Mouse (Mus musculus) limb, embryonic 13.5 days (tissue): ENCODE results near the gene Rbm34. TPM values are rescaled to one million over a fixed set of nuclear protein-coding genes. Genes with fewer than 3 reads are reported as not detected.

ENCODE experiments used
- ATAC-seq: fragments of 200-750 bp; cut with Nextera tagmentation; 2 replicates; pipeline ENCODE4 v1.8.0; 2017; ENCODE audit warnings: low read depth, moderate number of reproducible peaks, moderate TSS enrichment; ENCODE audit not compliant: low FRiP score
- H3K27ac ChIP-seq: fragments of 300-500 bp; sonication (generic); 2 replicates; pipeline ENCODE4 v1.5.1; 2015; ENCODE audit warnings: inconsistent platforms, mild to moderate bottlenecking, moderate library complexity
- H3K27me3 ChIP-seq: fragments of 300-500 bp; sonication (generic); 2 replicates; pipeline ENCODE4 v1.6.1; 2015; ENCODE audit warnings: mild to moderate bottlenecking, inconsistent platforms
- H3K36me3 ChIP-seq: fragments of 300-500 bp; sonication (generic); 2 replicates; pipeline ENCODE4 v1.6.1; 2015; ENCODE audit warnings: inconsistent platforms, mild to moderate bottlenecking, moderate library complexity
- H3K4me1 ChIP-seq: fragments of 300-500 bp; sonication (generic); 2 replicates; pipeline ENCODE4 v1.6.1; 2015; ENCODE audit warnings: inconsistent platforms
- H3K4me2 ChIP-seq: fragments of 300-500 bp; sonication (generic); replicated peaks from 2 replicates; pipeline ENCODE4 v1.6.1; 2015; ENCODE audit warnings: inconsistent platforms, mild to moderate bottlenecking, moderate library complexity
- H3K4me3 ChIP-seq: fragments of 300-500 bp; sonication (generic); 2 replicates; pipeline ENCODE4 v1.5.1; 2015; ENCODE audit warnings: moderate library complexity, mild to moderate bottlenecking, inconsistent platforms
- H3K9ac ChIP-seq: fragments of 300-500 bp; sonication (generic); 2 replicates; pipeline ENCODE4 v1.6.1; 2015; ENCODE audit warnings: mild to moderate bottlenecking, inconsistent platforms
- H3K9me3 ChIP-seq: fragments of 300-500 bp; sonication (generic); 2 replicates; pipeline ENCODE4 v1.6.1; 2016; ENCODE audit warnings: inconsistent platforms
- WGBS: fragments of 180-500 bp; shearing (Covaris S2); methylation state at CpG from one replicate; pipeline ENCODE4 v1.1.7; 2015; 5-methylcytosine and 5-hydroxymethylcytosine counted together
- polyA plus RNA-seq: library from polyadenylated mRNA; unstranded; fragments of >200 nt; fragmentation: Nextera tagmentation; extraction: Ambion mirVana; gene quantifications from 2 replicates; pipeline ENCODE4 v1.2.1, GENCODE M21; 2015

The Rbm34 gene
- polyA plus RNA-seq, 1 experiment from 2014 or later = 26.6 TPM

- H3K9me3 ChIP-seq = no peaks in the 10 kb centered on the region
- no peak overlapping the region for H3K27ac ChIP-seq
- H3K36me3 ChIP-seq = peaks cover 59% of the 10 kb centered on the region
- no peaks in the 10 kb centered on the region; the same call in 1 of the 2 replicates for H3K4me1 ChIP-seq
- H3K27me3 ChIP-seq = no peaks in the 10 kb centered on the region
- no peak overlapping the region for H3K4me2 ChIP-seq
- no peak overlapping the region for H3K9ac ChIP-seq
- no peak overlapping the region for H3K4me3 ChIP-seq
- no peak for ATAC-seq
Observed at GRCm38 (mm10) chr8:126928028-126928427, 42.8 kb downstream of the Rbm34 start.

GRCm38 (mm10) chr8:126927058-126927457 lies 43.8 kb downstream of the Rbm34 start:
- 44% methylated on average over 1 of the region's 1 CpGs for WGBS
- Histone ChIP-seq H3K9me3 (no peaks in the 10 kb centered on the region), H3K27ac (no peak overlapping the region), H3K27me3 (no peaks in the 10 kb centered on the region), H3K4me3 (no peak overlapping the region), H3K9ac (no peak overlapping the region), H3K4me2 (no peak overlapping the region), H3K36me3 (peaks cover 55% of the 10 kb centered on the region), H3K4me1 (no peaks in the 10 kb centered on the region; the same call in 1 of the 2 replicates)
- ATAC-seq = no peak

GRCm38 (mm10) chr8:126922981-126923380 lies 47.9 kb downstream of the Rbm34 start:
- Histone ChIP-seq H3K27me3 (no peaks in the 10 kb centered on the region), H3K4me3 (no peak overlapping the region), H3K9me3 (no peaks in the 10 kb centered on the region), H3K4me2 (no peak overlapping the region), H3K36me3 (peaks cover 25% of the 10 kb centered on the region), H3K9ac (no peak overlapping the region), H3K4me1 (peaks cover 4% of the 10 kb centered on the region; the same call in 1 of the 2 replicates), H3K27ac (no peak overlapping the region)
- 92% methylated on average over 7 of the region's 7 CpGs for WGBS
- ATAC-seq = no peak

- Histone ChIP-seq H3K27me3 (no peaks in the 10 kb centered on the region), H3K4me3 (no peak overlapping the region), H3K27ac (no peak overlapping the region), H3K4me2 (no peak overlapping the region), H3K36me3 (peaks cover 16% of the 10 kb centered on the region), H3K9me3 (no peaks in the 10 kb centered on the region), H3K4me1 (peaks cover 14% of the 10 kb centered on the region; the same call in 1 of the 2 replicates), H3K9ac (no peak overlapping the region)
- 87% methylated on average over 3 of the region's 3 CpGs for WGBS
- ATAC-seq = no peak
Observed at GRCm38 (mm10) chr8:126921432-126921831, 49.4 kb downstream of the Rbm34 start.

GRCm38 (mm10) chr8:126920845-126921244 lies 50.0 kb downstream of the Rbm34 start:
- Histone ChIP-seq H3K9me3 (no peaks in the 10 kb centered on the region), H3K27ac (peak overlapping the region; percentile 6; the same call in 1 of the 2 replicates), H3K27me3 (no peaks in the 10 kb centered on the region), H3K36me3 (peaks cover 12% of the 10 kb centered on the region), H3K9ac (no peak overlapping the region), H3K4me3 (no peak overlapping the region), H3K4me2 (no peak overlapping the region; the same call in 1 of the 2 replicates), H3K4me1 (peaks cover 14% of the 10 kb centered on the region; the same call in 1 of the 2 replicates)
- ATAC-seq = peak; percentile 81
- WGBS = 22% methylated on average over 3 of the region's 3 CpGs

- Histone ChIP-seq H3K9ac (no peak overlapping the region), H3K9me3 (no peaks in the 10 kb centered on the region), H3K27me3 (no peaks in the 10 kb centered on the region), H3K27ac (peak overlapping the region; percentile 6; the same call in 1 of the 2 replicates), H3K36me3 (peaks cover 9% of the 10 kb centered on the region; the same call in 1 of the 2 replicates), H3K4me2 (no peak overlapping the region), H3K4me1 (peaks cover 14% of the 10 kb centered on the region; the same call in 1 of the 2 replicates), H3K4me3 (no peak overlapping the region)
- ATAC-seq = no peak
- WGBS = 89% methylated on average over 6 of the region's 6 CpGs
Observed at GRCm38 (mm10) chr8:126920386-126920785, 50.5 kb downstream of the Rbm34 start.

- Histone ChIP-seq H3K4me3 (no peak overlapping the region), H3K4me2 (no peak overlapping the region), H3K4me1 (peaks cover 15% of the 10 kb centered on the region; the same call in 1 of the 2 replicates), H3K27ac (no peak overlapping the region; the same call in 1 of the 2 replicates), H3K9ac (no peak overlapping the region), H3K27me3 (no peaks in the 10 kb centered on the region), H3K9me3 (no peaks in the 10 kb centered on the region), H3K36me3 (peaks cover 7% of the 10 kb centered on the region; the same call in 1 of the 2 replicates)
- WGBS = 86% methylated on average over 5 of the region's 5 CpGs
- no peak for ATAC-seq
Observed at GRCm38 (mm10) chr8:126919703-126920102, 51.2 kb downstream of the Rbm34 start.

- WGBS = 36% methylated on average over 2 of the region's 2 CpGs
- peaks cover 20% of the 10 kb centered on the region; the same call in 1 of the 2 replicates for H3K4me1 ChIP-seq
- ATAC-seq = no peak
Observed at GRCm38 (mm10) chr8:126919255-126919654, 51.6 kb downstream of the Rbm34 start.

GRCm38 (mm10) chr8:126918356-126918755 lies 52.5 kb downstream of the Rbm34 start:
- Histone ChIP-seq H3K27me3 (no peaks in the 10 kb centered on the region), H3K27ac (no peak overlapping the region; the same call in 1 of the 2 replicates), H3K36me3 (peaks cover 7% of the 10 kb centered on the region; the same call in 1 of the 2 replicates), H3K9me3 (no peaks in the 10 kb centered on the region), H3K4me1 (peaks cover 27% of the 10 kb centered on the region), H3K4me2 (no peak overlapping the region), H3K9ac (no peak overlapping the region; the same call in 1 of the 2 replicates), H3K4me3 (no peak overlapping the region)
- ATAC-seq = no peak
- WGBS = 100% methylated on average over 1 of the region's 1 CpGs

More at GRCm38 (mm10) chr8:126919255-126919654, 51.6 kb downstream of the Rbm34 start:
- no peak overlapping the region for H3K4me2 ChIP-seq
- H3K36me3 ChIP-seq = peaks cover 7% of the 10 kb centered on the region; the same call in 1 of the 2 replicates
- H3K9me3 ChIP-seq = no peaks in the 10 kb centered on the region
- H3K27me3 ChIP-seq = no peaks in the 10 kb centered on the region
- H3K27ac ChIP-seq = no peak overlapping the region
- H3K4me3 ChIP-seq = no peak overlapping the region
- no peak overlapping the region for H3K9ac ChIP-seq

- H3K27me3 ChIP-seq = 0 out of 2 replicates have a peak, but pooled peaks cover under 1% of the 10 kb centered on the region
- H3K4me2 ChIP-seq = no peak overlapping the region
- H3K4me1 ChIP-seq = peaks cover 33% of the 10 kb centered on the region
- no peak overlapping the region for H3K9ac ChIP-seq
- WGBS = 57% methylated on average over 6 of the region's 6 CpGs
- ATAC-seq = no peak
- H3K9me3 ChIP-seq = no peaks in the 10 kb centered on the region
- no peak overlapping the region for H3K4me3 ChIP-seq
- H3K36me3 ChIP-seq = no peaks in the 10 kb centered on the region
- H3K27ac ChIP-seq = 0 out of 2 replicates have a peak overlapping the region, but pooled peaks have one; percentile 6
Observed at GRCm38 (mm10) chr8:126917179-126917905, 53.5 kb downstream of the Rbm34 start.

- no peak overlapping the region for H3K4me2 ChIP-seq
- no peak overlapping the region for H3K4me3 ChIP-seq
- 79% methylated on average over 4 of the region's 4 CpGs for WGBS
- 0 out of 2 replicates have a peak, but pooled peaks cover 2% of the 10 kb centered on the region for H3K27me3 ChIP-seq
- no peaks in the 10 kb centered on the region for H3K9me3 ChIP-seq
- H3K27ac ChIP-seq = no peak overlapping the region
- peaks cover 33% of the 10 kb centered on the region for H3K4me1 ChIP-seq
- ATAC-seq = no peak
- no peaks in the 10 kb centered on the region for H3K36me3 ChIP-seq
- H3K9ac ChIP-seq = no peak overlapping the region
Observed at GRCm38 (mm10) chr8:126916611-126917010, 54.3 kb downstream of the Rbm34 start.

- Histone ChIP-seq H3K9ac (no peak overlapping the region), H3K27ac (no peak overlapping the region), H3K36me3 (no peaks in the 10 kb centered on the region), H3K4me3 (no peak overlapping the region), H3K27me3 (0 out of 2 replicates have a peak, but pooled peaks cover 2% of the 10 kb centered on the region), H3K4me2 (no peak overlapping the region), H3K9me3 (no peaks in the 10 kb centered on the region), H3K4me1 (peaks cover 30% of the 10 kb centered on the region)
- ATAC-seq = no peak
- WGBS = 53% methylated on average over 10 of the region's 10 CpGs
Observed at GRCm38 (mm10) chr8:126914609-126915375, 56.1 kb downstream of the Rbm34 start.
